Mouse (Mus musculus): ENCODE measurements around the gene Alg12.

DNA sequence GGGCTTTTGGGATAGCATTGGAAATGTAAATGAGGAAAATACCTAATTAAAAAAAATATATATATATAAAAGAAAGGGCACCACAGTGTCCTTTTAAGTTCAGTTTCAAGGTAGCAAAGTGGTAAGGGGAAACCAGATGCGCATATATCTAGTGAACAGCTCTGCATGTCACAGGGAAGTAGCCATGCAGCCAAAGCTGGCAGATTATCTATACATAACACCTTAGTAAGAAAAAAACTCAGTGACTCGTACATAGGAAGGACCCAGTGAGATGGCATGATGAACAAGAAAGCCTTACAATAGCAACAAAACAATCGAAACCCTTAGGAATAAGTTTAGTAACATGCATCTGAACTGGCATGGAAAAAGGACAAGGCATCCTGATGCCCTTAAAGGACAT lies 17.2 kb downstream of the Alg12 start:
- TF ChIP-seq FLI1 (IDR thresholded peaks at IDR 0.05; ENCODE audit: low read length) (no peak), GATA1 (IDR thresholded peaks at IDR 0.05; ENCODE audit: borderline replicate concordance, low read length) (no peak)
